Mouse (Mus musculus) heart, adult 2 months (tissue): ENCODE measurements around the gene Cyp2c69. TPM values are rescaled to one million over a fixed set of nuclear protein-coding genes. Genes with fewer than 3 reads are reported as not detected.

Experiments
- polyA plus RNA-seq: library from polyadenylated mRNA; depleted of rRNA; stranded (reverse); fragments of >200 nt; gene quantifications from 2 replicates; pipeline ENCODE4 v1.2.3, GENCODE M21; 2012; rRNA removed
- total RNA-seq, 2 experiments: library from RNA; stranded (reverse); gene quantifications; 2 replicates each; pipeline ENCODE4 v1.2.3; 2021

The Cyp2c69 gene
- total and polyA plus RNA-seq, 3 experiments: not detected

Other genes with a start within 250 kb of the Cyp2c69 start
- not detected for gene Cyp2c67, start 237.7 kb downstream of the Cyp2c69 start, total RNA-seq
- gene Cyp2c67, start 237.7 kb downstream of the Cyp2c69 start, polyA plus RNA-seq: not detected in 2 replicates
- gene Cyp2c68, start 145.7 kb downstream of the Cyp2c69 start, total RNA-seq: not detected
- 0.26 TPM in 1 of 2 replicates, not detected in the other for gene Cyp2c68, start 145.7 kb downstream of the Cyp2c69 start, polyA plus RNA-seq
- not detected for gene Cyp2c40, start 74.0 kb downstream of the Cyp2c69 start, total RNA-seq
- gene Cyp2c40, start 74.0 kb downstream of the Cyp2c69 start, polyA plus RNA-seq: 0.18 TPM in 1 of 2 replicates, not detected in the other
- not detected for gene Cyp2c37, start 105.6 kb upstream of the Cyp2c69 start, total RNA-seq
- gene Cyp2c37, start 105.6 kb upstream of the Cyp2c69 start, polyA plus RNA-seq: 0.35 TPM in 1 of 2 replicates, not detected in the other
- gene Cyp2c54, start 187.0 kb upstream of the Cyp2c69 start, total RNA-seq: not detected
- gene Cyp2c54, start 187.0 kb upstream of the Cyp2c69 start, polyA plus RNA-seq: 0.32 TPM in 1 of 2 replicates, not detected in the other
- gene Cyp2c50, start 202.9 kb upstream of the Cyp2c69 start, total RNA-seq: not detected
- 0.47 TPM in 1 of 2 replicates, not detected in the other for gene Cyp2c50, start 202.9 kb upstream of the Cyp2c69 start, polyA plus RNA-seq